Mouse (Mus musculus) duodenum, adult 2 months (tissue): ENCODE results near the gene H2-K1. TPM values are rescaled to one million over a fixed set of nuclear protein-coding genes. Genes with fewer than 3 reads are reported as not detected.

ENCODE experiments used
- polyA plus RNA-seq: library from polyadenylated mRNA; depleted of rRNA; stranded (reverse); fragments of >200 nt; gene quantifications from 2 replicates; pipeline ENCODE4 v1.2.3, GENCODE M21; 2012; ENCODE audit warnings: low replicate concordance; rRNA removed

The H2-K1 gene
- 4,063 and 9,745 TPM in 2 replicates for polyA plus RNA-seq

GRCm38 (mm10) chr17:34000150-34000537 is at the start of gene H2-K1:
H2-K1 (minus strand) TSS chr17:34000347.

DNA sequence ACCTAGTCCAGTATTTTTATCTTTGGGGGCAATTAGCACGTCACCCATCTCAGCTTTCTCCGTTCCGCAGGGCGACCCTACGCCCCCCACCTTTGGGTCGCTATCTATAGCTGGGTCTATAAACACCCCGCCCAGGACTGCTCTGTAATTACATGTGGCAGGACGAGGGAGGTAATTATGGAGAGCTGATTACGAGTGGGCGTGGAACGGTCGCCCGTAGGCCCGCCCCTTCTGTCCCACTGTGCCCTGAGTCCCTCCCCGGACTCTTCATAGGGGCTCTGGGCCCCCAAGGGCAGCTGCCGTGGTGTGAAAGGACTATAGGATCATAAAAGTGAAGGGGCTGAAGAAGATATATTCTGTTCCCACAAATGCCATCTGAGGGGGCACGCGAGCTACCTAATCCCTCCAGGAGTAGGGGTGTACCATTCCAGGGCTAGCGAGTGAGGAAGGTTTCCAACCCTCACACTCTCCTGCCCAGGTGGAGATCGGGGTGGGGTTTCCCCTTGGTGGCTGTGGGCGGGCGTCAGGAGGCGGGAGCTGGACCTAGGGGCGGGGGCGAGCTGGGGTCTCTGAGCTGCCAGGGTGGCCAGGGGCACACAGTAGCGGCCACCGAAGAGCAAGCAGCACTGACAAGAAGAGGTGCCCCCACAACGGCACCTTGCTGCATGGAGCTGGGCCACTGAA is 38.9 kb upstream of the H2-K1 start, which contains the start of gene Col11a2:
Gene Col11a2 (plus strand): TSS at position 560 of the 684 bp plus-strand sequence.

GRCm38 (mm10) chr17:34031465-34032173 is 31.5 kb upstream of the H2-K1 start, which contains the start of the genes Slc39a7 and Rxrb:
Slc39a7 (minus strand) TSS chr17:34031682.
Rxrb (plus strand) TSS chr17:34031812.

GRCm38 (mm10) chr17:34027656-34028223 is 27.6 kb upstream of the H2-K1 start, which contains the start of gene H2-Ke6:
H2-Ke6 (minus strand) TSS chr17:34028060.

DNA sequence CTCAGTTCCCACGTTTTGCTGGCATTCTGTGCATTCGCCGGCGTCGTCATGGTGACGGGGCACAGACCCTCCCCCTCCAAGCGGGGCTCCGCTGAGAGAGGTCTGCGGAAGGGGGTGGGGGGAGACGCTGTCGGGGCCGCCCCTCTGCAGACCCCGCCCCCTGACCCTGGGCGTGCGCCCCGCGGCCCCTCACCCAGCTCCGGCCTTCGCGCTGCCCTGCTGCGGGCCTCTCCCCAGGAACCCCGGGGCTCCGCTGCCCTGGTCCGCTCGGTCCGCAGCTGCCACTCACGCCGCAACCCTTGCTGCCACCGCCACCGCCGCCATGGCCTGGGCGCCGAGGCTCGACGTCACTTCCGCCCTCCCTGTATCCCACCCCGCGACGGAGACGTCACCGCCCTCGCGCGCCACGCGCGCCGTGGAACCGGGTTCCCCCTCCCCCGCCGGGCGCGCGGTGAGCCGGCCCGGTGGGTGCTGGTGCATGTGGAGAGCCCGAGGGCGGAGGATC is 24.2 kb upstream of the H2-K1 start, which contains the start of gene Ring1:
Gene Ring1 (minus strand): TSS at position 364 of the 505 bp plus-strand sequence.

GRCm38 (mm10) chr17:33955555-33956214 is 44.5 kb downstream of the H2-K1 start, which contains the start of the genes Vps52 and Rps18:
Vps52 (plus strand) TSS chr17:33955812.
Rps18 (minus strand) TSS chr17:33956001.

DNA sequence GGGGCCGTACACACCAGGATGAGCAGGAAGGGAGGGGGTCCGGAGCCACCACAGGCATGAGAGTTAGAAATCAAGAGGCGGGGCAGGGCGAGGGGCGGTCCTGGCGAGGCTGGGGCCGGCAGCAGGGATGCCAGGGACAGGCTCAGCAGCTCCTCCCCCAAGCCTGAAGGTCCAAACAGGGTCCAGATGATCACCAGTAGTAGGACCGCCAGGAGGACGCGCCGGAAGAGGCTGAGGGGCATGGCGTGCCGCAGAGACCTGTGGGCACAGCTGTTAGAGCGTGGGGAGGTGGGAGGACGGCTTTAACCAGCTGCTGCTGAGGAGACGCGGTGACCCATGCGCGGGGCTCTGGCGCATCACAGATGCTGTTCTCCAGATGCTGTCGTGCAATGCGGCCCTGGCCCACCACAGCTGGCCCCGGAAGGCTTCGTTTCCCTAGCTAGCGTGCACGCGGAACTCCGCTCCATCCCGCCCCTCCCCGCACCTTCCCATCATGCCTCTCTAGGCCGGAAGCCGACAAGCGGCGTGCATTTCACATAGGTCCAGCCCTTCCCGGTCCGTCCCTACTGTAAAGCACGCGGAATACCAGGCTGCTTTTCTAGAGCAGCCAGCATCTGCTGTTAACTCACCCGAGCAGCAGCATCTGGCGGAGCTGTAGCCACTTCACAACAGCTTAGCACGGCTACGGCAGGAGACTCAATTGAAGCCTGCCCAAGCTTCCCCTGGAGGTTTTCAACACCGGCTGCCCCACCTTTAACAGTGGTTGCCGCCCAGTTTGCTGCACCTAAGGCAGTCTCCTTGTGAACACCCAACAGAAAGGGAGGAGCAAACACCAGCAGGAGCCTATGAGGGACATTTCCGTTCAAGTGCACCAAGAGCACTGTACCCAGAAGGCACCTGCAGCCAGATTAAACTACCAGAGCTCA is 48.9 kb downstream of the H2-K1 start, which contains the start of gene B3galt4:
Gene B3galt4 (minus strand): TSS at position 468 of the 926 bp plus-strand sequence.

Other genes with a start within 250 kb of the H2-K1 start
- 313 and 378 TPM in 2 replicates for gene Rab11b, start 239.8 kb downstream of the H2-K1 start, polyA plus RNA-seq
- gene Angptl4, start 218.5 kb downstream of the H2-K1 start, polyA plus RNA-seq, result 30.9 and 75.7 TPM in 2 replicates
- gene Kank3, start 189.8 kb downstream of the H2-K1 start, polyA plus RNA-seq, result 13.8 and 18.4 TPM in 2 replicates
- gene Rps28, start 175.8 kb downstream of the H2-K1 start, polyA plus RNA-seq, result 251 and 364 TPM in 2 replicates
- gene Ndufa7, start 175.8 kb downstream of the H2-K1 start, polyA plus RNA-seq, result 339 and 519 TPM in 2 replicates
- 18.6 and 19.9 TPM in 2 replicates for gene Cd320, start 157.3 kb downstream of the H2-K1 start, polyA plus RNA-seq
- not detected in 2 replicates for gene Gm7029, start 126.5 kb downstream of the H2-K1 start, polyA plus RNA-seq
- gene Kifc1, start 109.7 kb downstream of the H2-K1 start, polyA plus RNA-seq, result 7.3 and 8.5 TPM in 2 replicates
- gene Platr17, start 95.2 kb downstream of the H2-K1 start, polyA plus RNA-seq, result 0.24 TPM in 1 of 2 replicates, not detected in the other
- gene Daxx, start 90.9 kb downstream of the H2-K1 start, polyA plus RNA-seq, result 42.4 and 47.2 TPM in 2 replicates
- 220 and 430 TPM in 2 replicates for gene Tapbp, start 84.4 kb downstream of the H2-K1 start, polyA plus RNA-seq
- 65.9 and 84.1 TPM in 2 replicates for gene Zbtb22, start 84.4 kb downstream of the H2-K1 start, polyA plus RNA-seq
- 88.3 and 111 TPM in 2 replicates for gene Rgl2, start 70.8 kb downstream of the H2-K1 start, polyA plus RNA-seq
- gene Pfdn6, start 60.0 kb downstream of the H2-K1 start, polyA plus RNA-seq, result 6.1 and 14.4 TPM in 2 replicates
- 10.8 and 15.6 TPM in 2 replicates for gene Wdr46, start 59.7 kb downstream of the H2-K1 start, polyA plus RNA-seq
- 27.8 and 35.0 TPM in 2 replicates for gene B3galt4, start 48.9 kb downstream of the H2-K1 start, polyA plus RNA-seq
- 50.7 and 52.9 TPM in 2 replicates for gene Vps52, start 44.5 kb downstream of the H2-K1 start, polyA plus RNA-seq
- gene Rps18, start 44.3 kb downstream of the H2-K1 start, polyA plus RNA-seq, result 196 and 219 TPM in 2 replicates
- 22.1 and 26.1 TPM in 2 replicates for gene Ring1, start 24.3 kb upstream of the H2-K1 start, polyA plus RNA-seq
- gene H2-Ke6, start 27.7 kb upstream of the H2-K1 start, polyA plus RNA-seq, result 73.6 and 117 TPM in 2 replicates
- gene Slc39a7, start 31.3 kb upstream of the H2-K1 start, polyA plus RNA-seq, result 161 and 163 TPM in 2 replicates
- gene Rxrb, start 31.5 kb upstream of the H2-K1 start, polyA plus RNA-seq, result 73.7 and 88.7 TPM in 2 replicates
- gene Col11a2, start 39.1 kb upstream of the H2-K1 start, polyA plus RNA-seq, result 1.3 and 6.3 TPM in 2 replicates
- 4.6 and 11.9 TPM in 2 replicates for gene H2-Oa, start 92.0 kb upstream of the H2-K1 start, polyA plus RNA-seq
- gene H2-DMa, start 119.2 kb upstream of the H2-K1 start, polyA plus RNA-seq, result 40.9 and 173 TPM in 2 replicates
- gene Brd2, start 122.3 kb upstream of the H2-K1 start, polyA plus RNA-seq, result 84.7 and 92.1 TPM in 2 replicates
- 4.5 and 16.7 TPM in 2 replicates for gene H2-DMb2, start 143.0 kb upstream of the H2-K1 start, polyA plus RNA-seq
- 52.9 and 337 TPM in 2 replicates for gene H2-DMb1, start 152.7 kb upstream of the H2-K1 start, polyA plus RNA-seq
- gene Tap1, start 187.2 kb upstream of the H2-K1 start, polyA plus RNA-seq, result 53.8 and 96.5 TPM in 2 replicates
- 114 and 217 TPM in 2 replicates for gene Psmb9, start 187.4 kb upstream of the H2-K1 start, polyA plus RNA-seq
- 140 and 253 TPM in 2 replicates for gene Psmb8, start 197.4 kb upstream of the H2-K1 start, polyA plus RNA-seq
- gene Tap2, start 203.2 kb upstream of the H2-K1 start, polyA plus RNA-seq, result 39.6 and 83.2 TPM in 2 replicates
- gene H2-Ob, start 238.6 kb upstream of the H2-K1 start, polyA plus RNA-seq, result 1.6 and 6.7 TPM in 2 replicates